Mouse (Mus musculus): Measurements from ENCODE around the gene Map4k1.

Gene Map4k1

GRCm38 (mm10) chr7:29026195-29026594 is 44.3 kb downstream of the Map4k1 start:
- DNase-seq (ENCODE audit: low spot score in 2 of 2): no peak

- no peak for DNase-seq (ENCODE audit: low spot score in 2 of 2)
These were observed 45.0 kb downstream of the Map4k1 start for GRCm38 (mm10) chr7:29026811-29027210.

GRCm38 (mm10) chr7:29028761-29029160 is 46.9 kb downstream of the Map4k1 start:
- DNase-seq (ENCODE audit: low spot score in 2 of 2): no peak

GRCm38 (mm10) chr7:29029690-29030656 is 48.1 kb downstream of the Map4k1 start:
- DNase-seq (ENCODE audit: low spot score in 2 of 2): no peak

GRCm38 (mm10) chr7:29031641-29032040 is 49.8 kb downstream of the Map4k1 start:
- DNase-seq (ENCODE audit: low spot score in 2 of 2): no peak

- no peak for DNase-seq (ENCODE audit: low spot score in 2 of 2)
These were observed 50.8 kb downstream of the Map4k1 start for GRCm38 (mm10) chr7:29032685-29033084.

GRCm38 (mm10) chr7:29037261-29037660 is 55.4 kb downstream of the Map4k1 start:
- DNase-seq (ENCODE audit: low spot score in 2 of 2): no peak

GRCm38 (mm10) chr7:29039604-29039984 is 57.7 kb downstream of the Map4k1 start:
- DNase-seq (ENCODE audit: low spot score in 2 of 2): peak; percentile 84

GRCm38 (mm10) chr7:29039985-29040661 is 58.3 kb downstream of the Map4k1 start:
- DNase-seq (ENCODE audit: low spot score in 2 of 2): no peak

- no peak for DNase-seq (ENCODE audit: low spot score in 2 of 2)
These were observed 59.3 kb downstream of the Map4k1 start for GRCm38 (mm10) chr7:29041194-29041593.

- no peak for DNase-seq (ENCODE audit: low spot score in 2 of 2)
These were observed 61.3 kb downstream of the Map4k1 start for GRCm38 (mm10) chr7:29043016-29043673.

GRCm38 (mm10) chr7:29043674-29044057 is 61.8 kb downstream of the Map4k1 start:
- DNase-seq (ENCODE audit: low spot score in 2 of 2): no peak

GRCm38 (mm10) chr7:29044302-29044701 is 62.5 kb downstream of the Map4k1 start:
- DNase-seq (ENCODE audit: low spot score in 2 of 2): no peak

GRCm38 (mm10) chr7:29046533-29046932 is 64.7 kb downstream of the Map4k1 start:
- DNase-seq (ENCODE audit: low spot score in 2 of 2): no peak

GRCm38 (mm10) chr7:29048070-29048469 is 66.2 kb downstream of the Map4k1 start:
- no peak for DNase-seq (ENCODE audit: low spot score in 2 of 2)

- no peak for DNase-seq (ENCODE audit: low spot score in 2 of 2)
These were observed 66.8 kb downstream of the Map4k1 start for GRCm38 (mm10) chr7:29048615-29049014.

GRCm38 (mm10) chr7:29050797-29051196 is 68.9 kb downstream of the Map4k1 start:
- DNase-seq (ENCODE audit: low spot score in 2 of 2): no peak

GRCm38 (mm10) chr7:29052821-29053220 is 71.0 kb downstream of the Map4k1 start:
- no peak for DNase-seq (ENCODE audit: low spot score in 2 of 2)
